Mouse (Mus musculus) MEL-GATA-1-ER (cell line): ENCODE results near the gene Scpep1.
"Not testable (repeated sequence)": the region's sequence is repeated elsewhere in the genome, so short reads cannot be mapped to it uniquely, and the experiment has no call there.

Experiments used
- DNase-seq: peaks from one replicate; pipeline ENCODE4 v3.0.0-alpha.2; 2012; ENCODE audit warnings: low read depth; ENCODE audit errors: extremely low read depth

Gene Scpep1

GRCm38 (mm10) chr11:88955217-88955969, at the start of gene Scpep1:
Gene Scpep1 (minus strand): TSS chr11:88955465.
- DNase-seq = peak; percentile 86

- DNase-seq = no peak
Measured at GRCm38 (mm10) chr11:89003726-89004125, 48.5 kb upstream of the Scpep1 start.

- DNase-seq = no peak
Measured at GRCm38 (mm10) chr11:89003078-89003477, 47.8 kb upstream of the Scpep1 start.

GRCm38 (mm10) chr11:89002621-89003020, 47.4 kb upstream of the Scpep1 start:
- no peak for DNase-seq

GRCm38 (mm10) chr11:89002068-89002467, 46.8 kb upstream of the Scpep1 start:
- DNase-seq = no peak

GRCm38 (mm10) chr11:89001569-89001968, 46.3 kb upstream of the Scpep1 start:
- no peak for DNase-seq

- DNase-seq = no peak
Measured at GRCm38 (mm10) chr11:89000527-89000819, 45.2 kb upstream of the Scpep1 start.

GRCm38 (mm10) chr11:88999723-89000526, 44.7 kb upstream of the Scpep1 start:
- DNase-seq = no peak

- peak; percentile 88 for DNase-seq
Measured at GRCm38 (mm10) chr11:88998974-88999722, 43.9 kb upstream of the Scpep1 start, which contains the start of gene Trim25. Gene Trim25 (plus strand): TSS chr11:88999376.

GRCm38 (mm10) chr11:88998406-88998805, 43.1 kb upstream of the Scpep1 start:
- no peak for DNase-seq

- DNase-seq = not testable (repeated sequence)
Measured at GRCm38 (mm10) chr11:88997343-88997742, 42.1 kb upstream of the Scpep1 start.

- DNase-seq = no peak
Measured at GRCm38 (mm10) chr11:88996427-88996826, 41.2 kb upstream of the Scpep1 start.

GRCm38 (mm10) chr11:88995616-88996015, 40.4 kb upstream of the Scpep1 start:
- DNase-seq = no peak

- DNase-seq = no peak
Measured at GRCm38 (mm10) chr11:88994492-88994891, 39.2 kb upstream of the Scpep1 start.

GRCm38 (mm10) chr11:88993625-88994024, 38.4 kb upstream of the Scpep1 start:
- DNase-seq = peak; percentile 76

GRCm38 (mm10) chr11:88993186-88993585, 37.9 kb upstream of the Scpep1 start:
- no peak for DNase-seq

GRCm38 (mm10) chr11:88989530-88989929, 34.3 kb upstream of the Scpep1 start:
- DNase-seq = no peak

- DNase-seq = no peak
Measured at GRCm38 (mm10) chr11:88988956-88989355, 33.7 kb upstream of the Scpep1 start.

GRCm38 (mm10) chr11:88986616-88987015, 31.4 kb upstream of the Scpep1 start:
- no peak for DNase-seq

GRCm38 (mm10) chr11:88981337-88981736, 26.1 kb upstream of the Scpep1 start:
- no peak for DNase-seq

- no peak for DNase-seq
Measured at GRCm38 (mm10) chr11:88977188-88977587, 21.9 kb upstream of the Scpep1 start.

- no peak for DNase-seq
Measured at GRCm38 (mm10) chr11:88976320-88976719, 21.1 kb upstream of the Scpep1 start.
